Mouse (Mus musculus) hindbrain, embryonic 11.5 days (tissue): Measurements from ENCODE around the gene Wnt7b. TPM values are rescaled to one million over a fixed set of nuclear protein-coding genes. Genes with fewer than 3 reads are reported as not detected.

Experiments used
- ATAC-seq: fragments of 200-750 bp; cut with Nextera tagmentation; 2 replicates; pipeline ENCODE4 v1.8.0; 2017; ENCODE audit warnings: mild to moderate bottlenecking, moderate TSS enrichment, moderate library complexity; ENCODE audit not compliant: low FRiP score
- DNase-seq: peaks from one replicate; pipeline ENCODE4 v3.0.0-alpha.2; 2015; ENCODE audit warnings: low spot score
- H3K27ac ChIP-seq: fragments of 300-500 bp; sonication (generic); 2 replicates; pipeline ENCODE4 v1.5.1; 2014; ENCODE audit warnings: mild to moderate bottlenecking, low read depth, low read length
- H3K27me3 ChIP-seq: fragments of 300-500 bp; sonication (generic); 2 replicates; pipeline ENCODE4 v1.6.1; 2014; ENCODE audit warnings: mild to moderate bottlenecking, low read length, moderate library complexity, mixed read lengths; ENCODE audit not compliant: control insufficient read depth, insufficient read depth
- H3K36me3 ChIP-seq: fragments of 300-500 bp; sonication (generic); 2 replicates; pipeline ENCODE4 v1.6.1; 2014; ENCODE audit warnings: mild to moderate bottlenecking, low read length, moderate library complexity, mixed read lengths; ENCODE audit not compliant: control insufficient read depth, insufficient read depth
- H3K4me1 ChIP-seq: fragments of 300-500 bp; sonication (generic); replicated peaks from 2 replicates; pipeline ENCODE4 v1.6.1; 2014; ENCODE audit warnings: low read length, mixed read lengths; ENCODE audit not compliant: control insufficient read depth, insufficient read depth
- H3K4me2 ChIP-seq: fragments of 300-500 bp; sonication (generic); replicated peaks from 2 replicates; pipeline ENCODE4 v1.6.1; 2014; ENCODE audit warnings: mild to moderate bottlenecking, low read depth, low read length
- H3K4me3 ChIP-seq: fragments of 300-500 bp; sonication (generic); 2 replicates; pipeline ENCODE4 v1.5.1; 2014; ENCODE audit warnings: low read depth, low read length
- H3K9ac ChIP-seq: fragments of 300-500 bp; sonication (generic); 2 replicates; pipeline ENCODE4 v1.6.1; 2014; ENCODE audit warnings: low read depth, low read length
- H3K9me3 ChIP-seq: fragments of 300-500 bp; sonication (generic); 2 replicates; pipeline ENCODE4 v1.6.1; 2016; ENCODE audit warnings: low read length; ENCODE audit not compliant: control insufficient read depth
- WGBS: fragments of 180-500 bp; shearing (Covaris S2); extraction: QIAGEN DNeasy Blood & Tissue Kit; methylation state at CpG from one replicate; pipeline ENCODE4 v1.1.7; 2014; 5-methylcytosine and 5-hydroxymethylcytosine counted together
- polyA plus RNA-seq: library from polyadenylated mRNA; unstranded; fragments of >200 nt; fragmentation: Nextera tagmentation; extraction: Ambion mirVana; gene quantifications from 2 replicates; pipeline ENCODE4 v1.2.1, GENCODE M21; 2014

The Wnt7b gene
- polyA plus RNA-seq = 61.6 and 79.7 TPM in 2 replicates

DNA sequence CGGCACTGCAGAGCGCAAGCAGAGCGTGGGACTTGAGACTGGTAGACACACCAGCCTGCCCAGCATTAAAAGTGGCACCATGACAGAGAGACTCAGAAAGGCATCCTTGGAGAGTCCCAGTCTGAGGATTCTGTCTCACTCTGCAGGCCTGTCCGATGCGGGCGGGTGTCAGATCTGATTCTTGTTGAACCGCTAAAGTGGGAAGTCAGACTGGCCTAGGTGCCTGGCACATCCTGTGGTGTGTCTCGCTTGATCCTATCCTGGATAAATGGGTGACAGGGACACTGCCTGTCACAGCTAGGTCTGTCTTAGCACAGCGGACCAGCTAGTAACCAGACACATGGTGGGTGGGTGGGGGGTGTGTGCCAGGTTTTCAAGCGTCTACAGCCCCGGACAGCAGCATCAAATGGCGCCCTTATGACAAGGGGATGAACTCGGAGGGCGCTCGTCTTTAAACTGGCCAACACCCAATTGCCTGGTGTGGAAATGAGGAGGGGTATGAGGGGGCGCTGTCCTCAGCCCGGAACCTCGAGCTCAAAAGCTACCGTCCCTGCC is at the start of gene Wnt7b:
Gene Wnt7b (minus strand): TSS at position 118 of the 555 bp plus-strand sequence.
- Histone ChIP-seq H3K4me1 (peaks cover 11% of the 10 kb centered on the region), H3K9ac (peak within 1 kb of the TSS; percentile 86), H3K4me3 (peak within 1 kb of the TSS; percentile 75), H3K27ac (peak within 1 kb of the TSS; percentile 82), H3K27me3 (peaks cover 52% of the 10 kb centered on the region), H3K4me2 (peak within 1 kb of the TSS; percentile 95), H3K9me3 (no peaks in the 10 kb centered on the region), H3K36me3 (no peaks in the 10 kb centered on the region)
- DNase-seq = peak; percentile 55
- ATAC-seq = 0 out of 2 replicates have a peak, but pooled peaks have one; percentile 23
- 4% methylated on average over 19 of the region's 19 CpGs for WGBS

DNA sequence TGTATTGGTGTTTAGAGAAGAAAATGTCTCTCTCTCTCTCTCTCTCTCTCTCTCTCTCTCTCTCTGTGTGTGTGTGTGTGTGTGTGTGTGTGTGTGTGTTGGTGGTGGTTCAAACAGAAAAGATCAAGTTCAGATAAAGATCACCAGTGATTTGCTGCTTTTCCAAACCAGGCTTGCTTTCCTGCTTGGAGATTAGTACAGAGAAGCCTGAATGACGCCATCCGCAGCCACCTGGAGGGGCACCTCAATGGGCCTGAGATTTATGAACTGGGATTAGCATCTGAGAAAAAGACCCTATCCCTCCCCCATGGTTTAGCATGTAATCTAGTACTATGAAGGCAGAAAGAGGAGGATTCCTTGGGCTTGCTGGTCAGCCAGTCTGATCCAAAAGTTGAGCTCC is 49.3 kb upstream of the Wnt7b start:
- 59% methylated on average over 2 of the region's 2 CpGs for WGBS
- H3K27me3 ChIP-seq = peaks cover 5% of the 10 kb centered on the region
- H3K4me1 ChIP-seq = no peaks in the 10 kb centered on the region
- H3K4me2 ChIP-seq = no peak overlapping the region
- no peak overlapping the region for H3K4me3 ChIP-seq
- H3K27ac ChIP-seq = no peak overlapping the region
- DNase-seq (no peak), ATAC-seq (no peak)
- H3K36me3 ChIP-seq = no peaks in the 10 kb centered on the region
- no peaks in the 10 kb centered on the region for H3K9me3 ChIP-seq
- H3K9ac ChIP-seq = no peak overlapping the region

DNA sequence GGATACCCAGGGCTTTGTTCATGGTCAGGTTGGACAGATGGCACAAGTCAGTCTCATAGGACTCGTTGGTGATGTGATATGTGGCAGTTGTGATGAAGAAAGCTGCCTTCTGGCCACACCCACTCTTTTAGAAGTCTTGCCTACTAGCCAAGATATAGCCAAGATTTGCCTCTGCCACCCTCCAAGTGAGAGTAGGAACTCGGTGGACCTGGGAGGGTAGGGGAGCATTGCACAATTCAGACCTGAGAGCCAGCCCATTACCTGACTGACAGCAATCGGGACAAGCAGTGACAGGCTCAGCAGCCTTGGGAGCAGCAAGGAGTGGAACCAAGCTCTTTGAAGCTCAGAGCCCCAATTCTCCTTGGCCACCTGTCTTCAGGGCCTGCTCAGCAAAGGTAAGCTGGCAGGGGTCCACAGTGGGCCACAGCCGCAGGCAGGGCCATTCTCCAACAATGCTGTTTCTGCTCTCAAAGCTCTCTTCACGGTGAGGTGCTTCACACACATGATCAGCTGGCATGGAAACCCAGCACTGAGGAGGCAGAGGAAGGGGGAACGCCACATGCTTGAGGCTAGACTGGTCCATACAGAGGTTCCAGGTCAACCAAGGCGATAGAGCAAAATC is 47.8 kb upstream of the Wnt7b start:
- peaks cover 6% of the 10 kb centered on the region for H3K4me1 ChIP-seq
- 81% methylated on average over 7 of the region's 7 CpGs for WGBS
- ATAC-seq (no peak), DNase-seq (no peak)
- H3K36me3 ChIP-seq = no peaks in the 10 kb centered on the region
- no peak overlapping the region for H3K4me2 ChIP-seq
- H3K27me3 ChIP-seq = peaks cover 15% of the 10 kb centered on the region
- H3K9me3 ChIP-seq = no peaks in the 10 kb centered on the region
- no peak overlapping the region for H3K9ac ChIP-seq
- H3K27ac ChIP-seq = no peak overlapping the region
- no peak overlapping the region for H3K4me3 ChIP-seq

DNA sequence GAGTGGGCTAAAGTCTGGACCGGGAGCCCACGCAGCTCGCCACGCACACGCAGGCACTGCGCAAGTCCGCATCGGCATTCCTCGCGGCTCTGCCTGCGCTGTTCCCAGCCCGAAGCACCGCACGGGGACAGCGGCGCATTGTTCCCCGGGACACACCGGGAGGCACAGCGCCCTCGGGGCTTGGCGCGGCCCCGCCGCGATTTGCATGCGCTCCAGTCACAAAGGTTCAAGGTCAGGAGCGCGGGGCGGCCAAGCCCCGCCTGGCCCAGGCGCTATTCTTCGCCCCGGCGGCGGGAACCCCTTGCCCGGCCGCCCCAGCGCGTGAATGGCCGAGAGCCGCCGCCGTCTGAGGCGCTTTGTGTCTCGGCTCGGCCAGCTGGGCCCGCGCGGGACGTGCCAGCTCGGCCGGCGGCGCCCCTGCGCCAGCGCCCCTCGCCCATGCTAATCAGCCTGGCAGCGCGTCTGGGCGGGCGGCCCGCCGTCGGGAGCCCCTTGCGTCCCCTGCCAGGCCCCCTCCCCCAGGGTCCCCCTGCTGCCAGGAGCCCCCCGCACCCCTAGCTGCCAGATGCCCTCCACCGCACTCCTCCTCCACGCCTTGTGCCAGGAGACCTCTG is 43.5 kb upstream of the Wnt7b start:
- peak; percentile 80 for ATAC-seq
- peaks cover 30% of the 10 kb centered on the region for H3K27me3 ChIP-seq
- no peaks in the 10 kb centered on the region for H3K36me3 ChIP-seq
- peak overlapping the region; percentile 36 for H3K4me3 ChIP-seq
- DNase-seq = peak; percentile 83
- peaks cover 6% of the 10 kb centered on the region for H3K4me1 ChIP-seq
- peak overlapping the region; percentile 48 for H3K4me2 ChIP-seq
- peak overlapping the region; percentile 71 for H3K9ac ChIP-seq
- H3K9me3 ChIP-seq = no peaks in the 10 kb centered on the region
- 2% methylated on average over 61 of the region's 68 CpGs for WGBS
- peak overlapping the region; percentile 87 for H3K27ac ChIP-seq

DNA sequence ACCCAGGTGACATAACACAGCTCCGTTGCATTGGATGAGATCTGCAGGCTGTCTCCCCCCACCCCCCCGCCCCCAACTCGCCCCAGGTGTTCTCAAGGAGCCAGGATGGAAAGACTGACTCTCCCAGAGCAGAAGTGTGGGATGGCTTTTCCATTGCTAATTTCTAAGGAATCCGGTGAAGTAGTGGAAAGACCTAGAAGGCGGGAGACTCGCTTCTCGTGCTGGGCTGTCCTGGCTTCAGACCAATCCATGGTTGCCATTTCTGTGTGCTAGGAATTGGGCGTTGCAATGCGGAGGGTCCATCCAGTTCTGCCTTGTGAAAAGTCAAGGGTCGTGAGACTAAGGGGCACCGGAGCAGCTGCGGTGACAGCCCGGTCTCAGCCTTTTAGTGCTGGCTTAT is 39.9 kb upstream of the Wnt7b start:
- no peak overlapping the region for H3K4me3 ChIP-seq
- no peak overlapping the region for H3K27ac ChIP-seq
- no peak overlapping the region for H3K9ac ChIP-seq
- no peaks in the 10 kb centered on the region for H3K9me3 ChIP-seq
- 80% methylated on average over 13 of the region's 13 CpGs for WGBS
- peaks cover 30% of the 10 kb centered on the region for H3K27me3 ChIP-seq
- ATAC-seq = no peak
- H3K4me1 ChIP-seq = peaks cover 6% of the 10 kb centered on the region
- no peak overlapping the region for H3K4me2 ChIP-seq
- DNase-seq = no peak
- no peaks in the 10 kb centered on the region for H3K36me3 ChIP-seq

DNA sequence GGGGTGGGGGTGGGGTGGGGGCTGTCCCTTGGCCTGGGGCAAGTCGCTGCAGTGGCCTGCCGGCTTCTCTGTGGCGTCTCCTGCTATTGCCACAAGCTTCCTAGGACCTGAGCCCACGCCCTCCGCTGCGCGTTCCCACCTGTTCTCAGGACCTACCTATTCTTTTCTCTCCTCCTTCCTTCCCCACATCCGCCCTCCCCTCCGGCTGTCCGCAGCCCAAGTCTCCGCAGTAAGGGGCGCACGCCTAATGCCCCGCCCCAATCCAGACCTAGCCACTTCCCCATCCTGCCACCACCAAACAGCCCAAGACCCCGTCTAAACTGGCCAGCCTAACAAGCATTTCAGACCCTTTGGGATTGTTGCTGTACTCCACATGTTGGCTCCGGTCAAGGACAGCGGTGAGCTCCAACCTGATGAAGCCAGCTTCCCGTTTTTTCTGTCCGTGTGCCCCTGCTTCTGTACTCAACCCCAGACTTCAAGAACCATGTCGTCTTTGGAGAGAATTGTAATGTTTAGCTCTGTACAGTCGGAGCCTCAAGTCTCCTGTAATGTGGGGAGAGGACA is 33.3 kb upstream of the Wnt7b start:
- peaks cover 21% of the 10 kb centered on the region for H3K27me3 ChIP-seq
- no peak overlapping the region for H3K9ac ChIP-seq
- DNase-seq (no peak), ATAC-seq (no peak)
- no peak overlapping the region for H3K4me3 ChIP-seq
- no peak overlapping the region for H3K4me2 ChIP-seq
- no peaks in the 10 kb centered on the region for H3K9me3 ChIP-seq
- 0 out of 2 replicates have a peak, but pooled peaks cover 4% of the 10 kb centered on the region for H3K4me1 ChIP-seq
- no peak overlapping the region for H3K27ac ChIP-seq
- 32% methylated on average over 20 of the region's 21 CpGs for WGBS
- H3K36me3 ChIP-seq = no peaks in the 10 kb centered on the region

DNA sequence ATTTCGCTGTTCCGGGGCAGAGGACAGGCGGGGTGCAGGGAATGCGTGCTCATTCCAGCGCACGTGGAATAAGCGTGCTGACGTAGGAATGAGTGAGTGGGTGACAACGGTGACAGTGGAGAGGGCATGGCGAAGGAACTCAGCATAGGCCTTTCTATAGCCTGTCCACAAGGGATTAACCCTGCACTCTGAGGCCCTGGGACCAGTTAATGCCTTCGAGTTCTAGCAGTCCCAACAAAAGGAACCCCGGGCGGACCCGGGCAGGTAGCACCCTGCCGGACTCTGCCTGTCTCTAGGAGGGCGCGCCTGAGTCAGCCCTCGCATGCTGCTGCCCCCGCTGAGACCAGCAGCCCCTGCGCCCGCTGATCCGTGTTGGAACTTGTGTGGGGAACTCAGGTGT is 32.8 kb upstream of the Wnt7b start:
- no peaks in the 10 kb centered on the region for H3K36me3 ChIP-seq
- DNase-seq = no peak
- no peaks in the 10 kb centered on the region for H3K9me3 ChIP-seq
- ATAC-seq = no peak
- no peak overlapping the region for H3K9ac ChIP-seq
- no peak overlapping the region for H3K27ac ChIP-seq
- H3K4me2 ChIP-seq = no peak overlapping the region
- WGBS = 45% methylated on average over 22 of the region's 22 CpGs
- H3K27me3 ChIP-seq = peaks cover 21% of the 10 kb centered on the region
- 0 out of 2 replicates have a peak, but pooled peaks cover 4% of the 10 kb centered on the region for H3K4me1 ChIP-seq
- H3K4me3 ChIP-seq = no peak overlapping the region

DNA sequence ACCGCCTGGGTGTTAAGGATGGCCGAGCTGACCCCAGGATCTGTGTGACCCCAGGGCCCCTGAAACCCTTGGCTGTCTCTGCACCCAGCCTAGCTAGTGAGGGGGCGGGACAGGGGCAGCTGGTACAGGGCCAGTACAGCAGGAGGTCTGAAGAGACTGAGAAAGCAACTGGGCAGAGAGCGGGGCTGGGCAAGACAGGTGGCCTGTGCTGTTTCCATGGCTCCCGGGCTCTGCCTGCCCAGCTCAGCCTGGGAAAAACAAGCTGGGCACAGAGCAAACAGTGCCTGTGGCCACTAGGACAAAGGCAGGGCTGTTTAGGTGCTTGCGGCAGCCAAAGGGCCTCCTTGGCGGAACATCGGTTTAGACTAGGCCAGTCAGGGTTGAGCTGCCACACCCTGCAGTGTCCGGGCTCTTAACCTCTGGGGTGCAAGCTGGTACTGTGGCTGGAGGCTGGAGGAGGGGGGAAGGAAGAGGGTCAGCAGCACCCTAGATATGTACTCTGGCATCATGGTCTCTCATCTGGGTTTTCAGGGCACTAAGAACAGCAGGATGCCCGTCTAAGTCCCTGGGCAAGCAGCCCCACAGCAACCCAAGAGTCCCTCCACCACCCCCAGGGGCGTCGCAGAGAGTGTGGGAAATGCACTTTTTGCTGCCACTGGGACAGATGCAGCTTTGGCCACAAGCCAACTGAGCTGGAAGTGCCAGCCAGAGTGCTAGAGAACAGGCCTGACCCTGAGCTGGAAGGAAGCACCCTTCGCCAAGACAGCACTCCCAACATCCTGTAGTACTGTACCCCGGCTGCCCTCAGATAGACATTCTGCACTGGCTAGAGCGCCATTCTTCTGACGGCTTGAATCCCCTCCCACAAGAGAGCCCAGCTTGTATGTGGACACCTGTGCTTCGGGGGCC is 31.3 kb upstream of the Wnt7b start:
- DNase-seq = no peak
- no peaks in the 10 kb centered on the region for H3K9me3 ChIP-seq
- peaks cover 21% of the 10 kb centered on the region for H3K27me3 ChIP-seq
- 84% methylated on average over 17 of the region's 17 CpGs for WGBS
- 0 out of 2 replicates have a peak, but pooled peaks have one; percentile 31 for ATAC-seq
- H3K27ac ChIP-seq = peak overlapping the region; percentile 43
- no peak overlapping the region for H3K9ac ChIP-seq
- no peak overlapping the region for H3K4me2 ChIP-seq
- H3K36me3 ChIP-seq = no peaks in the 10 kb centered on the region
- H3K4me3 ChIP-seq = no peak overlapping the region
- 0 out of 2 replicates have a peak, but pooled peaks cover 4% of the 10 kb centered on the region for H3K4me1 ChIP-seq
